Mouse (Mus musculus) hindbrain, embryonic 16.5 days (tissue): ENCODE measurements around the gene Ppp5c. TPM values are rescaled to one million over a fixed set of nuclear protein-coding genes. Genes with fewer than 3 reads are reported as not detected.

Experiments
- ATAC-seq: fragments of 200-750 bp; cut with Nextera tagmentation; 2 replicates; pipeline ENCODE4 v1.8.0; 2017; ENCODE audit warnings: moderate TSS enrichment, moderate library complexity
- H3K27ac ChIP-seq: fragments of 300-500 bp; sonication (generic); 2 replicates; pipeline ENCODE4 v1.5.1; 2014; ENCODE audit warnings: low read depth, mild to moderate bottlenecking, control low read depth, low read length, moderate library complexity
- H3K27me3 ChIP-seq: fragments of 300-500 bp; sonication (generic); replicated peaks from 2 replicates; pipeline ENCODE4 v1.6.1; 2014; ENCODE audit warnings: low read length; ENCODE audit not compliant: control insufficient read depth, insufficient read depth
- H3K36me3 ChIP-seq: fragments of 300-500 bp; sonication (generic); 2 replicates; pipeline ENCODE4 v1.6.1; 2014; ENCODE audit warnings: mild to moderate bottlenecking, low read length, moderate library complexity, mixed read lengths; ENCODE audit not compliant: control insufficient read depth, insufficient read depth
- H3K4me1 ChIP-seq: fragments of 300-500 bp; sonication (generic); 2 replicates; pipeline ENCODE4 v1.6.1; 2014; ENCODE audit warnings: low read depth, low read length; ENCODE audit not compliant: control insufficient read depth, insufficient read depth
- H3K4me2 ChIP-seq: fragments of 300-500 bp; sonication (generic); 2 replicates; pipeline ENCODE4 v1.6.1; 2014; ENCODE audit warnings: mild to moderate bottlenecking, low read length, control low read depth, moderate library complexity
- H3K4me3 ChIP-seq: fragments of 300-500 bp; sonication (generic); 2 replicates; pipeline ENCODE4 v1.5.1; 2014; ENCODE audit warnings: mild to moderate bottlenecking, low read length, control low read depth, moderate library complexity
- H3K9ac ChIP-seq: fragments of 300-500 bp; sonication (generic); 2 replicates; pipeline ENCODE4 v1.6.1; 2014; ENCODE audit warnings: low read depth, mild to moderate bottlenecking, control low read depth, low read length, moderate library complexity
- H3K9me3 ChIP-seq: fragments of 300-500 bp; sonication (generic); 2 replicates; pipeline ENCODE4 v1.6.1; 2014; ENCODE audit warnings: mild to moderate bottlenecking, low read length, moderate library complexity; ENCODE audit not compliant: control insufficient read depth
- WGBS: fragments of 180-500 bp; shearing (Covaris S2); extraction: QIAGEN DNeasy Blood & Tissue Kit; methylation state at CpG from one replicate; pipeline ENCODE4 v1.1.7; 2014; 5-methylcytosine and 5-hydroxymethylcytosine counted together
- polyA plus RNA-seq: library from polyadenylated mRNA; unstranded; fragments of >200 nt; fragmentation: Nextera tagmentation; extraction: Ambion mirVana; gene quantifications from 2 replicates; pipeline ENCODE4 v1.2.1, GENCODE M21; 2015

Ppp5c gene
- polyA plus RNA-seq, 1 experiment from 2014 or later = 138 TPM

- peaks cover 14% of the 10 kb centered on the region for H3K4me1 ChIP-seq
- H3K9ac ChIP-seq = peak overlapping the region; percentile 62
Measured at GRCm38 (mm10) chr7:16994400-16994799, 33.3 kb downstream of the Ppp5c start.

GRCm38 (mm10) chr7:16993651-16994399 lies 33.9 kb downstream of the Ppp5c start:
- Histone ChIP-seq H3K4me2 (peak overlapping the region; percentile 55), H3K4me1 (peaks cover 14% of the 10 kb centered on the region), H3K9me3 (no peaks in the 10 kb centered on the region), H3K9ac (peak overlapping the region; percentile 62), H3K27ac (peak overlapping the region; percentile 71), H3K36me3 (no peaks in the 10 kb centered on the region), H3K4me3 (peak overlapping the region; percentile 39), H3K27me3 (no peaks in the 10 kb centered on the region)
- WGBS = 6% methylated on average over 27 of the region's 27 CpGs
- peak; percentile 77 for ATAC-seq

More at GRCm38 (mm10) chr7:16994400-16994799, 33.3 kb downstream of the Ppp5c start:
- Histone ChIP-seq H3K4me3 (peak overlapping the region; percentile 39), H3K27me3 (no peaks in the 10 kb centered on the region), H3K9me3 (no peaks in the 10 kb centered on the region), H3K27ac (peak overlapping the region; percentile 71), H3K4me2 (peak overlapping the region; percentile 55), H3K36me3 (no peaks in the 10 kb centered on the region)
- WGBS = 18% methylated on average over 20 of the region's 20 CpGs
- no peak for ATAC-seq

GRCm38 (mm10) chr7:16992451-16992807 lies 35.3 kb downstream of the Ppp5c start, which contains the start of gene Ccdc8:
TSS of gene Ccdc8 (plus strand) at chr7:16992708.
- WGBS = 97% methylated on average over 5 of the region's 5 CpGs
- Histone ChIP-seq H3K27me3 (no peaks in the 10 kb centered on the region), H3K36me3 (no peaks in the 10 kb centered on the region), H3K4me3 (peak within 1 kb of the TSS; percentile 39), H3K4me1 (peaks cover 24% of the 10 kb centered on the region), H3K9ac (no peak within 1 kb of the TSS), H3K27ac (peak within 1 kb of the TSS; percentile 71), H3K9me3 (no peaks in the 10 kb centered on the region), H3K4me2 (peak within 1 kb of the TSS; percentile 55)
- ATAC-seq = no peak

GRCm38 (mm10) chr7:16991681-16992450 lies 35.9 kb downstream of the Ppp5c start:
- peak; percentile 56 for ATAC-seq
- no peak overlapping the region for H3K9ac ChIP-seq
- no peaks in the 10 kb centered on the region for H3K9me3 ChIP-seq
- H3K4me1 ChIP-seq = peaks cover 27% of the 10 kb centered on the region
- peak overlapping the region; percentile 63 for H3K27ac ChIP-seq
- H3K4me3 ChIP-seq = no peak overlapping the region
- WGBS = 49% methylated on average over 18 of the region's 18 CpGs
- H3K36me3 ChIP-seq = no peaks in the 10 kb centered on the region
- no peaks in the 10 kb centered on the region for H3K27me3 ChIP-seq
- H3K4me2 ChIP-seq = no peak overlapping the region

GRCm38 (mm10) chr7:16990006-16990744 lies 37.5 kb downstream of the Ppp5c start:
- Histone ChIP-seq H3K4me2 (no peak overlapping the region), H3K9ac (peak overlapping the region; percentile 33; the same call in 1 of the 2 replicates), H3K4me3 (no peak overlapping the region), H3K9me3 (no peaks in the 10 kb centered on the region), H3K27ac (peak overlapping the region; percentile 59), H3K36me3 (no peaks in the 10 kb centered on the region), H3K27me3 (no peaks in the 10 kb centered on the region), H3K4me1 (peaks cover 30% of the 10 kb centered on the region)
- 26% methylated on average over 13 of the region's 15 CpGs for WGBS
- no peak for ATAC-seq

- H3K36me3 ChIP-seq = no peaks in the 10 kb centered on the region
- no peak overlapping the region for H3K4me3 ChIP-seq
- peak overlapping the region; percentile 48; the same call in 1 of the 2 replicates for H3K27ac ChIP-seq
- no peaks in the 10 kb centered on the region for H3K27me3 ChIP-seq
- ATAC-seq = no peak; the same call in 1 of the 2 replicates
- WGBS = 30% methylated on average over 3 of the region's 3 CpGs
- H3K4me1 ChIP-seq = peaks cover 38% of the 10 kb centered on the region
- no peaks in the 10 kb centered on the region for H3K9me3 ChIP-seq
- no peak overlapping the region for H3K4me2 ChIP-seq
- H3K9ac ChIP-seq = no peak overlapping the region
Measured at GRCm38 (mm10) chr7:16988405-16988804, 39.3 kb downstream of the Ppp5c start.

- Histone ChIP-seq H3K36me3 (no peaks in the 10 kb centered on the region), H3K27me3 (no peaks in the 10 kb centered on the region), H3K4me1 (peaks cover 44% of the 10 kb centered on the region), H3K4me2 (peak overlapping the region; percentile 27), H3K9me3 (no peaks in the 10 kb centered on the region), H3K9ac (peak overlapping the region; percentile 1; the same call in 1 of the 2 replicates), H3K4me3 (no peak overlapping the region), H3K27ac (peak overlapping the region; percentile 66)
- 28% methylated on average over 7 of the region's 7 CpGs for WGBS
- ATAC-seq = peak; percentile 27
Measured at GRCm38 (mm10) chr7:16987541-16988149, 40.1 kb downstream of the Ppp5c start.

GRCm38 (mm10) chr7:16982859-16983568 lies 44.7 kb downstream of the Ppp5c start, which contains the start of gene Gm42372:
TSS of gene Gm42372 (plus strand) at chr7:16983086.
- peaks cover 35% of the 10 kb centered on the region for H3K4me1 ChIP-seq
- H3K27ac ChIP-seq = peak within 1 kb of the TSS; percentile 55
- peak within 1 kb of the TSS; percentile 78 for H3K4me2 ChIP-seq
- H3K4me3 ChIP-seq = peak within 1 kb of the TSS; percentile 46
- H3K9me3 ChIP-seq = no peaks in the 10 kb centered on the region
- WGBS = 23% methylated on average over 26 of the region's 26 CpGs
- peak within 1 kb of the TSS; percentile 56 for H3K9ac ChIP-seq
- H3K36me3 ChIP-seq = no peaks in the 10 kb centered on the region
- ATAC-seq = peak; percentile 83
- H3K27me3 ChIP-seq = no peaks in the 10 kb centered on the region
